Mouse (Mus musculus) NIH3T3 (cell line): Measurements from ENCODE around the gene Nup210.
A peak's percentile ranks its signal among the peaks of the same experiment; 100 is the strongest.

Source experiments
- DNase-seq: peaks from one replicate; pipeline ENCODE4 v3.0.0-alpha.2; 2012; ENCODE audit warnings: low read depth

Gene Nup210

DNA sequence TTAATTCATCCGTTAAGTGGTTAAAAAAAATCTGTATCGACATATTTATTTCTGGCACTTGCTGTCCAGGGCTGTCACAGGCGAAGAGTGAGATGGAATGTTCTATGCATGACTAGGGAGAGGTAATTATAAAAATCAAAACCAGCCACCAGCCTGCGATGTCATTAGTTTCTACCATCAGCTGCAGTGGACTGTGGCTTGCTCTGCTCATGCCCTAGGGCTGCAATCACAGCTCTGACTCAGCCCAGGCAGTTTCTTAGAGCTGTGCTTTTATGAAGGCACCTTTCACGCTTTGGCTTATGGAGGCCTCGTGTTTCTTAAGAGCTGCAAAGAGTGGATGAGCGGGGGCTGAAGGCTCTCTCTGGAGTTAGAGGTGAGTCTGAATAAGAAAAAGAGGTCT lies 95.8 kb downstream of the Nup210 start:
- DNase-seq = peak; percentile 67

DNA sequence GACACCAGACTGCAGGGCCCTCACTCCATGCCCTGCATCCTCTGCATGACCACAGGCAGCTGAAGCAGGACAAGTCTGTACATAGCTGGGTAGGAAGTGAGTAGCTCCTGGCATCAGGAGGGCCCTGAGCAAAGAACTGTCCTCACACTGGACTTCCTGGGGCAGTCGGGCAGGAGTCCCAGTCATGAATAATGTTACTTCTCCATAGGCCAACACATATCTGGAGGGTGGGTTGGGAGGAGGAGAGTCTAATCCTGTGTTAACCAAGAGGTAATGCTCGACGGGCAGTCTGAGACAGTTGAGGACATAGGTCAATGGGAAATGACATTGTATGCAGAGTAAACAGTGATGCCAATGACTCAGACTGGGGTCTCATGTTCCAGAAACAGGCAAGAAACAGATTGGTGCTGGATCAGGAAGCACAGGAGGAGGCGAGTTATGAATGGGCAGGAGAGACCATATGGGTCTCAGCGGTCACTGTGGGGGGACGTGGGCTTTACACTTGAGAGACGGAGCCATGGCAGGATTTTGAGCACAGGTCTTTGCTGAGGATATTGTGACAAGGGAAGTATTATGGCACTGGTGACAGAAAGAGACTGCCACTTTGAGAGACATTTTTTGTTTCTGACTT lies 99.9 kb downstream of the Nup210 start:
- DNase-seq = peak; percentile 8

DNA sequence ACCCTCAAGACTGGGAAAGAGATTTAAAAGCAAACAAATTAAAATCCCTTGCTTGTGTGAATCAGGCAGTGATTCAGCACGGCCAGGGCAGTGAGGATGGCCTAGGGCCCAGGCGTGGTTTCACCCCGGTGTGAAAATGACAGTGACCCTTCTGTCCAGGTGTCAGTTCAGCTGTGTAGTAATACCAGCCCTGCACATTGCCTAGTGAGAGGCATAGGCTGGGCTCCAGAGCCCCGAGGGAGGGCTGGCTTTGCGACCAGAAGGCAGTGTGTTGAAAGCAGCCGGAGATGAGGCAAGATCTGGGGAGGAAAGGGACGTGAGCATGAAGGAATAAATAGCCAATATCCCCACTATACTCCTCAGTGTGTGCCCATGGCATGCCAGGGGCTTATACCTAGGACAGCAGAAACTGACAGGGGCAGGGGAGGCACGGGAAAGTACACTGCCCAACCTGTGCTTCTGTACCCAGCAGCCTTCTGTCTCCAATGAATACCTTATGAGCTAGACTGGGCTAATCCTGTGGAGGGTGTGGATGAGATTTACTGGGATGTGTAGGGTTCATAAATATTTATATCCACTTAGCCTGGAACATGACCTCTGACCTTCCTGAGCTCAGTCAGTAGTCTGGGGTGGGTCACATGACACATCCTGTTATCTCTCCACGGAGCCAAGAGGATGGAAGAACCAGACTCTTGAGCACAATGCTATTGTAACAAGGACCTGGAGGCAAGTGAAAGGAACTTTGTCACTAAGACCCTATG lies 102.3 kb downstream of the Nup210 start:
- DNase-seq = peak; percentile 11

DNA sequence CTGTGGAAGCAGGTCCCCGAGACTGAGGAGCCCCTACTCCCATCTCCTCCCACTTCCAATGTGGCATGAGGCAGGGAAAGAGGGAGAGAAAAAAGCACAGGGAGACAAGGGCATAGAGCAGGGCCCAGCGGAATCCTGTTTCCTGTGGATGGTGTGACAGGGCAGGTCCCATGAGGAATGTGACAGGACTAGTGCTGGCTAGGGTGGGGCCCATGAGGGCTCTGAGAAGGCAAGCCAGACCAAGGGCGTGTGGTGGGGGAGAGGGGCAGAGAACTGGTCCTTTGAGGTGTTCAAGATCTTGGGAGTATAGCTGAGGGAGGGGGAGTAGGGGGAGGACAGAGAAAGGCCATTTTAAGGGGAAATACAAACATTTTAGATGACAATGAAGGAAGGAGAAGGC lies 104.2 kb downstream of the Nup210 start:
- DNase-seq = no peak

DNA sequence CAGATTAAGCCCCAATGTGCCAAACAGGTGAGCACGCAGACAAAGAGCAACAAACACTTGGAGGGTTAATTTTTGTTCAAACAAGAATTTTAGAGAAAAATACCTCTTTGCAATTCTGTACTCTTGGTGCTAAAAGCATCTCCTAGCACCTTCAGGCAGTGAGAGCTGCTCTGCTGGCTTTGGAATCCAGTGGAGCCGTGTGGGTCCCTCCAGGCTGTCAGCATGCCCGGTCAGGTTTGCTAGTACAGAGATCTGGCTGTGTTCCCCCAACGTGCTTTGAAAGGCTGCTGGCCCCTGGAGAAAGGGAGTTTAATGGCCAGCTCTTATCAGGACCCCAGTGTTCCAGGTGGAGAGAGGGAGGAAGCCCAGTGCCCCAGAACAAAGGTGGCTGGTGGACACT lies 105.1 kb downstream of the Nup210 start:
- no peak for DNase-seq

DNA sequence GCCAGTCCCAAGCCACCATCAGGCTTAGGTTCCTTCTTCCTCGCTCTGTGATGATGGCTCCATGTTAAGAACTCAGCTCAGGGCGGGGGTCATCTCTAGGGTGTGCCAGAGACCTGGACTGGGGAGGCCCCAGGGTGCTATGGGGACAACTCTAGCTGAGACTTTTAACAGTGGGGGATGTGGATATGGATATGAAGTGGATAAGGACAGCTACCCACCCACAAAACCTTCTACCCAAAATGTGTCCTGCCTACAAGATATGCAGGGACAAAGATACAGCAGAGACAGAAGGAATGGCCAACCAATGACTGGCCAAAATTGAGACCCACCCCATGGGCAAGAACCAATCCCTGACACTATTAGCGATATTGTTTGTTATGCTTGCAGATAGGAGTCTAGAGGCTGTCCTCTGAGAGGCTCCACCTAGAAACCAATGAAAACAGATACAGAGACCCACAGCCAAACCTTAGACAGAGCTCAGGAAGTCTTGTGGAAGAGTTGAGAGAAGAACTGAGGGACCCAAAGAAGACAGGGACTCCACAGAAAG lies 108.3 kb downstream of the Nup210 start:
- DNase-seq = no peak

DNA sequence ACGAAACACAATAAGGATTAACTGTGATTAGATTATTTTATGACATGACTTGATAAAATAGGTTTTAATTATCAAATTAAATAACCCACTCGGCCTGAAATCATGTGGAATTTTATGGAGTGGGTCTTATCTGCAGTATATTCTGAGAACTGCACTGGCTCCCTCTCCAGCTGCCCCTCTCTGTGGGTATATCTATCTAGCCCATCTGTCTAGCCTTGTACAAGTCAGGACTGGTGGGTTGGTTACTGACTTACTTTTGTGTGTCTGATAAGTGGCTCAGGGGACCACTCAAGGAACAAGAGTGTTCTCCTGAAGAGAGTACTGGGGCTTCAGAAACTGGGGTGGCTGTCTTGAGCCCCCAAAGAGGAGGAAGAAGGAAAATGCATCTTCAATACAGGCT lies 109.4 kb downstream of the Nup210 start:
- DNase-seq = no peak

DNA sequence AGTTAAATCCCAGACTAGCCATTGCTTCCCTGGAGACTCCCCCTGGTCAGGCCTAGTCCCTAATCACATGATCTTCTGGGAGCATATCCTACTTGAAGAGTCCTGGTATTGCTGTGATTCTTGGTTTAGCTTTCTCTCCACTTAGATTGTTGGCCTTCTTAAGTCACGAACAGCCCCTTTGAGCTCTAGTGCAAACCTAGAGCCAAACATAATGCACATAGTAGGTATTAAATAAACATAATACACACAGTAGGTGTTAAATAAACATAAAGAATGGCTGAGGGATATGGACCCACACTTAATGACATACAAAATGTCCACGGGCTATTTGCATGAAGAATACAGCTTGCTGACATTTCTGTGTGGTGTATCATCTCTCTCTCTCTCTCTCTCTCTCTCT lies 112.5 kb downstream of the Nup210 start:
- DNase-seq = no peak

DNA sequence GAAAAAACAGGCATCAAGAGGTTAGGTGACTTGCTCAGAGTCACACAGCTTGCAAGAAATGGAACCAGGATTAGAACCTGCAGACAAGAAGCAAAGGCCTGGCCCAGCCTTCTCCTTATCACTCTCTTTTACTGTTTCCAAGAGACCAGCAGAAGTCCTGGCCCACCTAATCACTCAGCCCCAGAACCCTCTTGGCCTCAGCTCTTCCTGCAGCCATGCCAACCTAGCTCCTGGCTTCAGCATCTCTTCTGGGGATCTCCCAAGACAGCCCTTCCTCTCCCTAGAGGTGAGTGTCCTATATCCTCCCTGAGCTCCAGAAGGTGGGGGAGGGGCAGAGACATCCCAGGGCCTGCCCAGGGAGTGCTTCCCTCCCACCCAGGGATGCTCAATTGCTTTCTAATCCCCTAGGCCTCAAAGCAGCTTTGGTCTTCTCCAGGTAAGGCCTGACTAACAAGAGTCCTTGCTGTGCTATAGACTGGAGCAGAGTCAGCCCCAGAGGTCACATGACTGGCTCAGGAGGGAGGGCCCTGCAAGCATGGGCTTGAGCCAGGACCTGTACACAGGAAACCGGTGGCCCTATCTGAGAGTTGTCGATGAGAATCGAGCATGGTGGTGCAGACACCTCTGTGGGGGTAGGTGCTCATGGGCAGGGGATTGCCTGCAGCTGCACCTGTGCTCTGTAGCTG lies 113.2 kb downstream of the Nup210 start:
- DNase-seq = no peak

DNA sequence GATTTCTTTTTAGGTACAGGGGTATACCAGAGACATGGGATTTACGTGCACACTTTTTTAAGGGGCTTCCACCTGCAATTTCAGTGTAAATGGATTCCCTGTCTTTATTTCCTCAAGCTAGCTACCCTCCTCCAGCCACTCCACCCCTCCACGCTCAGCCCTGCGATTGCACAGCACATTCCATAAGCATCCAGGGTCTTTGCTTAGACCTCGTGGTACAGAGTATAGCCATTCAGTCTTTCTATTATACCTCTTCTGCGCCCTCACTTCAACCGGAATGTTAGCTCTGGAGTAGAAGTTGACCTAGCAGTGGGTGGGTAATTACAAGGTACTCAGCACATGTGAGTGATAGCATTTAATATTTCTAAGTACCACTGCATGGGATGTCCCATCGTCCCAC lies 115.1 kb downstream of the Nup210 start:
- DNase-seq = no peak

DNA sequence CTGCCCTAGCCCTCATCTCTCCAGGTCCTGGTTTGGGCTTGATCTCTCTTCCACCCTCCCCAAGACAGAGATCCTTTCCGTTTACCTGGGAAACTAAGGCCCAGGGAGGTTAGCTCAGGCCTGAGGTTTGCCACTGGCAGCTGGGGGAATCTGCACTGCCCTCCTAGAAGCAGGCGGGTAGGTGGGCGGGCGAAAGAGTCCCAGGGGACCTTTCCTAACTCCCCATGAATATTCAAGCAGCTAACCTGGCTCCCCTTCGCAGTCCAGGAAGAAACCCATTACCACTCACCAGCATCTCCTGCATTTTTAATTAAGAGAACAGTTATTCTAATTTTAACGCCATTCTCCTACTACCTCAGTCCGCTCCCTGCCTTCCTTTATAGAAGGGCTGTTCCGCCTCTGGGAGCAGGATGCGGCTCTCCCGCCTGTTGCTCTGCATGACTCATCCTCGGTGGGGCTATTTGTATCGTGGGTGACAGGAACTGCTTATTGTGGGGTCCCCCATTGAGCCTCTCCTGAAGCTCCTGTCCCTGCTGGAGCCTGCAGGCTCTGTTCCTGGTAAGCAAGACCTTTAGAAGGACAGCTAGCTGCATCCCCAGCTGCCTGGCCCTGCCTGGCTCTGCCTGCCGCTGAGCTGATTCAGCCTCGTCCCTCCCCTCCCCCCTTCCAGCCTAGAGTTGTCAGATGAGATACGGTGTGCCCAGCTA lies 115.7 kb downstream of the Nup210 start:
- peak; percentile 35 for DNase-seq

DNA sequence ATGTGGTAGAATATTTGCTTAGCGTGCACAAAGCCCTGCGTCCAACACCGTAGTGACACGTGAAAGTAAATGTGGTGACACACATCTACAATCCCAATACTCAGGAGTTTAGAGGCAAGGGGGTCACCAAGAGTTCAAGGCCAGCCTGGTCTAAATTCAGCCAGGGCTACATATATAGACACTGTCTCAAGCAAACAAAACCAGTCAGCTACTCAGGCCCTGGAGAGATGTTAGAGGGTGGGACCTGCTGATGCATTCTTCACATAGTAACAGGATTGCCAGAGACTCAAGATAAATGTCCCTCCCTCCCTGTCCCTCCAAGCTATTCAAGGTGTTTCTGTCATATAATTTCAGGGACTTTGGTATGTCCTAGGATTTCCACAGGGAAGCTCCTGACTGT lies 117.5 kb downstream of the Nup210 start:
- no peak for DNase-seq

DNA sequence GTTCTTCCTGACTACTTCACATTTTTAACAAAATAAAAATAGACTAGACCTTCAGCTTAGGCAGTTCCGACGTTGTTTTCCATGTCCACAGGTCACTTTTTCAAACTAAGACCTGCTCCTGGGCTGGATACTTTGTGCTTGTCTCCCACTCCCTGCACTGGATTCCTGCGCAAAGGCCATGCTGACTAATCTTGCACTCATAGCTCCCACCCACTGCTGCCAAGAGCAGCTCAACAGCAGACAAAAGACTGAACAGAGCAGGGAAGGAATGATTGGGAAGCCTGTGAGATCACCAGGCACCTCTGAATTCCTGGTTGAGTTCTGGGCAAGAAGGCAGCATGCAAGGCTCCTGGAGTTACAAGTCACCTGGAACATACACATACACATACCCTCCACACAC lies 119.6 kb downstream of the Nup210 start:
- peak; percentile 53 for DNase-seq

DNA sequence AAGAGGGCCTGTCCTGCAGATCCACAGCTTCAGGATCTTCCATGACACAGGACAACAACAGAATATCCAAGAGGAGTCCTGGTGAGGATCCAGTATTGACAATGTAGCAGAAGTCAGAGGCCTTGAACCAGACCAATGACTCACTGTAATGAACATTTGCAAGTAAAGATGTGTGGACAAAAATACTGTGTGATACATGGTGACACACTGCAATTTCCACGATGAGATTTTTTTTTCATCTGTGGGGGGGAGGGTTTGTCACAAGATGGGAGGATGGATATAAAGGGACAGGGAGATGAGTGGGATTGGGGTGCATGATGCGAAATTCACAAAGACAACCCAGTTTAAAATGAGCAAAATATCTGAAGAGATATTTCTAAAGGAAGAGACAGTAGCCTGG lies 120.4 kb downstream of the Nup210 start:
- no peak for DNase-seq

DNA sequence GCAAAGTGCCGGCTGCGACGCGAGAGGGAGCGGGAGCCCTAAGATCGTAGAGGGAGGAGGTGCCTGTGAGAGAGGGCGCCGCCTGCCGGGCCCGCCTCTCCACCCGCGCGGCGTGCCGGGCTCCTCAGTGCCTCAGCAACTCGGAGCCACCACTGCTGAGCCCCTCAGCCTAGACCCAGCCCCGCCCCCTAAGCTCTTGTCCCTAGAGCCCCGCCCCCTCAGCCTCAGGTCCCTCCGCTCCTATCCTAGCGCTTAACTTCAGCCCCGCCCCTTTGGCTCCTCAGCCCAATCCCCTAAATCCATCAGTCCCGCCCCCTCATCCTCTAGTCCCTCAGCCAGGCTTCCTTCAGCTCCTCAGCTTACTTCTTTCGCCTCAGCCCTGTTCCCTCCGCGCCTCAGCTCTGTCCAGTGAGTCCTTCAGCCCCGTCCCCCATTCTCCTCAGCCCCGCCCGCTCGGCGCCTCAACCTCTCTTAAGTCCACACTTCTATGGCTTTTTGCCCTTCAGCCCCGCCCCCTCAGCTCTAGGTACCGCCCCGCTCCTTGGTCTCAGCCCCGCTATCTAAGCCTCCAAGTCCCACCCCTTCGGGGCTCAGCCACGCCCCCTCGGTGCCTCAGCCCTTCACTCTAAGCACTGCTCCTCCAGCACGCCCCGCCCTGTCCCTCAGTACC lies 127.8 kb downstream of the Nup210 start, which contains the start of gene Iqsec1:
Gene Iqsec1 (minus strand): TSS at position 38 of the 670 bp plus-strand sequence.
- no peak for DNase-seq

DNA sequence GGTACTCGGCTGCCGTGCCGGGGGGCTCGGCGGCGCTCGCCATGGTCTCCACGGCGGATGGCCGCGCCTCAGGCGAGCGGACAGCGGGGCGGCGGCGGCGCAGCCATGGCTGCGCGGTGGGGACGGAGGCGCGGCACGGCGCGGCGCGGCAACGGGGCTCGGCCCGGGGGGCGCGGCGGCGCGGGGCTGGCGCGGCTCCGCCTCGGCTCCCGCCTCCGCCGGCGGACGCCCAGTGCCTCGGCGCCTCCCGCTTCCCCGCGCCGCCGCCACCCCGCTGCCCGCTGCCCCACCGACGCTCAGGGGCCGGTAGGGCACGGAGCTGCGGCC lies 128.4 kb downstream of the Nup210 start:
- DNase-seq = no peak

DNA sequence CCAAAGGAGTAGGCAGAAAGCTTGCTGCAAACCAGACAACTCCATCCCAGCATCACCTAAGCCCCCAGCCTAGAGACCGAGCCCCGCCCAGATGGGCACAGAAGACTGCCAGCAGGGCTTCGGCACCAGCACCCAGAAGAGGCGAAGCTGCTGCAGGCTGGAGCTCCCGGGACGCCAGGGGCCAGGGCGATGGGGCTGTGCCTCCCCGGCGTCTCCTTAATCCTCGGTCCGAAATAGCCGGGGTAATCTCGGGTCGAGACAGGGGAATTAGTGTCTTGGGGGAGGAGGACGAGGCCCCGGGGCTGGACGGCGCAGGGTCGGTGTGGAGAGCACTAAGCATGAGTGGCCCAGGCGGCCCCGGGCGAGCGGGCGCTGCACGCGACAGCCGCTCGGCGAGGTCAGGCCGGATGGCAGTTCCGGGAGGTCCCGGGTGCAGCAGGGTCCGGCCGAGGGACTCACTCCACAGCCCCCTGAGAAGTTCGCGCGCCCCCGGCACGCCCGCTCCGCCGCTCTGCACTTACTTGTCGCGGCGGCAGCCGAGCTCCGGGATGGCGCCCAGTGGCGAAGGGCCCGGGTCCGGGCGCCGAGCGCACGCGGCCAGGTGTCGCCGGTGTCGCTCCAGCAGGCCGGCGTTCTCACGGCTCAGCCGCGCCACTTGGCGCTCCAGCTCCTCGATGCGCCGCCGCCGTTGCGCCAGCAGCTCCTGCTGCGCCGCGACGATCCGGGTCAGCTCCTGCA lies 128.9 kb downstream of the Nup210 start:
- DNase-seq = no peak

DNA sequence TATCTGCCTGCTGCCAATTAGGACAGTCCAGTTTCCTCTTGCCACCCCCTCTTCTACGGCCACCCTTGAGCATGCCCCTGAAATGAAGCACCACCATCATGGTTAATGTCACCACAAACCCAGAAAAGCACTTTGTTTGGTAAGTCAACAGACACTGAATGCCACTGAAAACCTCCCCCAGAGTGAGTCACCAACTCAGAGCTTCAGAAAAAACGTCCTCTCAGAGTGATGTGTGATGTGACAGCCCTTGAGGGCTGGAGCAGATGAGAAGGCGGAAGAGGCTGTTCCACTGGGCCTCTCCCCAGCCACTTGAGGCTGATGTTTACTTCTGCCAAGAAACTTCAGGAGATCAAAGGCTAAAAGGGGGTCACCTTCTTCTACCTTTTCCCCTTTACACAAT lies 132.5 kb downstream of the Nup210 start:
- no peak for DNase-seq

DNA sequence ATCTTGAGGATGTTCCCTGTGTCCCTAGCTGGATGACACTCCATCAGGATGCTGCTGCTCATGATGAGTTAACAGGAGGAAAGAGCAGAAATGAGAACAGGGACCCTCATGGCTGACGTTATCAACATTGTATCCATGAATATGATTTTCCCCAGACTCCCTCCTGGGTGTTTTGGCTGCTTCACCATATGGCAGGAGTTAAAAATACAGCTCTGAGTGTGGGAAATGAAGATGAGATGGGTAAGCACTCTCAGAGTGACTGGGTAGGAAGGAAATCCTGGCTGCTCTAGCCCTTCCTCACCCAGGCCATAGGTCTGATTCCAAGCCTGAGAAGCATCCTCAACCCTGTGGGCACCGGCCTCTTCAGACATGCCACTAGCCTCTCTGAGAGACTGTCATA lies 142.3 kb downstream of the Nup210 start:
- no peak for DNase-seq

DNA sequence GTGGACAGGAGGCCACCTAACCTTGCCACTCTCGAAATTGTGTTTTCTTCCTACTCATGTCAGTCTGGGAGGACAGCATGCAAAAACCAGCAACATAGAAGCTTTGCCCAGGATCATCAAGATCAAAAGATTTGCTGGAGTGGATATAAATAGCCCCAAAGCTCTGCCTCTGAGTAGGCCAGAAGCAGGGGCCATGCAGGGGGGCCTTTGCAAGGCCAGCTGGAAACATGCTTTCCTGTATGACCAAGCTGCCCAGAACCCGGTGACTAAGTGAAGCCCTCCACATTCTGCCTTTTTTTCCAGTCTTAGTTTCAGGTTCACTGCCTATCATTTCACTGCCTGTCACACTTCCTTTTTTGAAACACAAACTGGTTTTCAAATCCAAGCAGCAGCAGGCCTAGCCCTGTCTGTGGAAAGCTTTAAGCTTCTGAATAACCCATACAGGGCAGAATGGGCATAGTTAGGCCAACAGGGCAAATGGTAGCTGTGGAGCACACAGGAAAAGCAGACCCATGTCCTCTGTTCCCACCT lies 147.2 kb downstream of the Nup210 start:
- peak; percentile 50 for DNase-seq
